Mouse (Mus musculus) liver, adult 2 months (tissue): ENCODE data around the gene Dido1. TPM values are rescaled to one million over a fixed set of nuclear protein-coding genes. Genes with fewer than 3 reads are reported as not detected.
A peak's percentile ranks its signal among the peaks of the same experiment; 100 is the strongest.

Source experiments
- DNase-seq: peaks from one replicate; pipeline ENCODE4 v3.0.0-alpha.2; 2011; ENCODE audit warnings: low read depth, low spot score; ENCODE audit errors: extremely low read depth
- H3K27ac ChIP-seq: fragments of 200-500 bp; replicated peaks from 2 replicates; pipeline ENCODE4 v1.5.1; 2012; ENCODE audit warnings: low read depth, mild to moderate bottlenecking, control low read depth, inconsistent platforms, low read length; ENCODE audit not compliant: insufficient read depth
- H3K27me3 ChIP-seq: fragments of 200-500 bp; 2 replicates; pipeline ENCODE4 v1.6.1; 2012; ENCODE audit warnings: mild to moderate bottlenecking, moderate library complexity, low read length, inconsistent platforms; ENCODE audit not compliant: control insufficient read depth, insufficient read depth
- H3K36me3 ChIP-seq: fragments of 200-500 bp; 2 replicates; pipeline ENCODE4 v1.6.1; 2012; ENCODE audit warnings: low read length, inconsistent platforms; ENCODE audit not compliant: control insufficient read depth, insufficient read depth
- H3K4me1 ChIP-seq: fragments of 200-500 bp; 2 replicates; pipeline ENCODE4 v1.6.1; 2011; ENCODE audit warnings: low read length; ENCODE audit not compliant: control insufficient read depth, insufficient read depth
- H3K4me3 ChIP-seq: fragments of 200-500 bp; 2 replicates; pipeline ENCODE4 v1.5.1; 2011; ENCODE audit warnings: low read depth, mild to moderate bottlenecking, control low read depth, low read length, moderate library complexity; ENCODE audit not compliant: insufficient read depth
- H3K79me2 ChIP-seq: fragments of 200-500 bp; 2 replicates; pipeline ENCODE4 v1.6.1; 2012; ENCODE audit warnings: inconsistent platforms, mild to moderate bottlenecking, low read length, moderate library complexity; ENCODE audit not compliant: control insufficient read depth, insufficient read depth
- H3K9ac ChIP-seq: fragments of 200-500 bp; 2 replicates; pipeline ENCODE4 v1.6.1; 2012; ENCODE audit warnings: low read depth, mild to moderate bottlenecking, control low read depth, inconsistent platforms, low read length
- CTCF ChIP-seq: fragments of 200-500 bp; IDR thresholded peaks from 2 replicates; pipeline ENCODE4 v1.5.1; 2011; ENCODE audit warnings: low read depth, low read length, control low read depth
- POLR2A ChIP-seq: fragments of 200-500 bp; IDR thresholded peaks from 2 replicates; pipeline ENCODE4 v1.6.1; 2011; ENCODE audit warnings: low read length, control low read depth; ENCODE audit not compliant: insufficient read depth; ENCODE audit errors: extremely low read depth
- WGBS: fragments of 180-500 bp; shearing (Covaris S2); methylation state at CpG from one replicate; pipeline ENCODE4 v1.1.7; 2018; 5-methylcytosine and 5-hydroxymethylcytosine counted together
- polyA plus RNA-seq: library from polyadenylated mRNA; depleted of rRNA; stranded (reverse); fragments of >200 nt; gene quantifications from 2 replicates; pipeline ENCODE4 v1.2.3, GENCODE M21; 2012
- total RNA-seq: library from RNA; depleted of rRNA; stranded (reverse); fragments of >200 nt; gene quantifications from 2 replicates; pipeline ENCODE4 v1.2.3, GENCODE M21; 2014

Gene Dido1
- total and polyA plus RNA-seq, 2 experiments, result 10.0 to 27.1 TPM

DNA sequence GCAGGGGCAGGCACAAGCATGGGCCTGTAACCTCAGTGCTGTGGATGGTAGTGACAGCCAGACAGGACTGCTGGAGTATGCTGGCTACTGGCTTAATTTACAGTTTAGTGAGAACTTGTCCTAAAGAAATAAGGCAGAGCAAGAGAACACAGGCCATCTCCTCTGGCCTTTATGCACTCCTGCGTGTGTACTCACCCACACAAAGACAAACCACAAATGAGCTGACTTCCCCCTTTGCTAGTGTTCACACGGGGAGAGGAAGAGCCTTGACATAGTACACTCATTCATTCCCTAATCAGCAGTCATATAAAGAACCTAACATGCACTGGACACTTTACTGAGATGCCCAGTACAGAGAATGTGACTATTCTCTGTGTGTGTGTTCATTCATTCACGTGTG is 4.7 kb downstream of the Dido1 start:
- Histone ChIP-seq H3K4me3 (no peak overlapping the region), H3K27ac (peak overlapping the region; percentile 78), H3K9ac (peak overlapping the region; percentile 44; the same call in 1 of the 2 replicates), H3K79me2 (peaks cover 26% of the 10 kb centered on the region; the same call in 1 of the 2 replicates), H3K27me3 (no peaks in the 10 kb centered on the region), H3K36me3 (no peaks in the 10 kb centered on the region), H3K4me1 (peaks cover 30% of the 10 kb centered on the region)
- WGBS, result 26% methylated on average over 3 of the region's 3 CpGs
- DNase-seq, result no peak
- no peak for TF ChIP-seq CTCF
- no peak for TF ChIP-seq POLR2A

DNA sequence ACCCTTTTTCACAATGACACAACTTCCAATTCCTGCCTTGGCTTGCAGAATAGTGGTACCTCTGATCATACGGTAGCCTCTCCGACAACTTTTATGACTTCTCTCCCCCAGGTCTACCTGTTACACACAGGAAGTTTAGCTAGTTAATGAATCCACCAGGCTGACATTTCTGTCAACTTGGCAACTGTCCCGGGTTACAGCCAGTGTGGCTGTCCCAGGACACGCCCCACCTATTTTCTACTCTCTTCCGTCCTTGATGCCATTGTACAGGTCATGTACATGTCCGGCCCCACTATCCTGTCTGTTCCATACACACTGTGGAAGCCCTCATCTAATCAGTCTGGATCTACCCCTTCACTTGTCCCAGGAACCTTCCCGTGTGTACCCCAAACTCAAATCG is 5.2 kb downstream of the Dido1 start:
- H3K4me1 ChIP-seq, result peaks cover 33% of the 10 kb centered on the region
- TF ChIP-seq POLR2A, result no peak
- no peak for TF ChIP-seq CTCF
- no peaks in the 10 kb centered on the region for H3K27me3 ChIP-seq
- peaks cover 30% of the 10 kb centered on the region; the same call in 1 of the 2 replicates for H3K79me2 ChIP-seq
- H3K27ac ChIP-seq, result peak overlapping the region; percentile 78
- WGBS, result 6% methylated on average over 8 of the region's 8 CpGs
- no peaks in the 10 kb centered on the region for H3K36me3 ChIP-seq
- H3K9ac ChIP-seq, result peak overlapping the region; percentile 44
- no peak overlapping the region for H3K4me3 ChIP-seq
- peak; percentile 89 for DNase-seq

DNA sequence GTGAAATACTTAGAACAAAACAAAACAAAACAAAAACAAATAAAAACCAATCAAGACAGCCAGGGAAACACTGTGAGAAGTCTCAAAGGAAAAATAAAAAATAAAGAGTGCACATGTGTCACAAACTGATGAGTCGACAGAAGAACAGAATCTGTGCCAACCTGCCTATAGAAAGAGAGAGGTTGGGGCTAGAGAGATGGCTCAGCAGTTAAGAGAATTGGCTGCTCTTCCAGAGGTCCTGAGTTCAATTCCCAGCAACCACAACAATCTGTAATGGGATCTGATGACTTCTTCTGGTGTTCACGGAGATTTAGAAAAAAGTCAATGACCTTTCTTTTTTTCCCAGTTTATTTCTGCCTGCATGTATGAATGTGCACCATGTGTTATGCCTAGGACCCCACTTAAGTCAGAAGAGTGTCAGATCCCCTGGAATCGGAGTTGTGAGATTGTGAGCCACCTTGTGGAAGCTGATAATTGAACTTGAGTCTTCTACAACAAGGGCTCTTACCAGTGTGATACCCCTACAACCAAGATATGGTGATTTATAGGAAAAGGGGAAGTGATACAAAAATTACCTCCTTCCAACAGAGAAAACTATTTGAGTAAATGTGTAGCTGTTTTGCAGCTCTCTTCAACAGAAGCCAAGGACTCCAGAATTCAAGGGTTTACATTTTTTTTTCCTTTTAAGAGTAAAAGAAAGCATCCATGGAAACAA is 6.0 kb downstream of the Dido1 start:
- H3K36me3 ChIP-seq, result no peaks in the 10 kb centered on the region
- TF ChIP-seq CTCF (no peak), POLR2A (no peak)
- 54% methylated on average over 3 of the region's 3 CpGs for WGBS
- peaks cover 28% of the 10 kb centered on the region; the same call in 1 of the 2 replicates for H3K79me2 ChIP-seq
- H3K27me3 ChIP-seq, result no peaks in the 10 kb centered on the region
- peaks cover 39% of the 10 kb centered on the region for H3K4me1 ChIP-seq
- no peak for DNase-seq
- H3K9ac ChIP-seq, result no peak overlapping the region
- no peak overlapping the region for H3K4me3 ChIP-seq
- H3K27ac ChIP-seq, result peak overlapping the region; percentile 78

DNA sequence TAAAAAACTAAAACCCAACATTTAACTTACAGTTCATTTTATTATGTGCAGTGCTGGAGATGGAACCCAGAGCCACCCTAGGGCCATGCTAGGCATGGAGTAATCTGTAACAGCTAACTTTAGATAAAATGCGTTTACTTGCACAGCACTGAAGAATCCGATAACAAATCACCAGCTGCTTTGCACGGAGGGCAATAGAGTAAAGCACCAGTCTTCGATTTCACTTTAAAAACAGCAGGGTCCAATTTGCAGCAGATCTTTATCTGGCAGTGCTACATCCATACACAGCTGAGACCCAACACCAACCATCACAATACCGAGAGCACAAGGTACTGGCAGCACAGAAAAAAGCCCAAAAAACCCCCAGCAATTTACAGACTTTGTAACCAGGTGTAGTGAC is 6.6 kb downstream of the Dido1 start:
- Histone ChIP-seq H3K27me3 (no peaks in the 10 kb centered on the region), H3K9ac (no peak overlapping the region), H3K4me1 (peaks cover 39% of the 10 kb centered on the region), H3K36me3 (no peaks in the 10 kb centered on the region), H3K4me3 (no peak overlapping the region), H3K27ac (peak overlapping the region; percentile 34; the same call in 1 of the 2 replicates), H3K79me2 (peaks cover 28% of the 10 kb centered on the region; the same call in 1 of the 2 replicates)
- no peak for DNase-seq
- 63% methylated on average over 5 of the region's 5 CpGs for WGBS
- TF ChIP-seq CTCF, result no peak
- TF ChIP-seq POLR2A, result no peak

DNA sequence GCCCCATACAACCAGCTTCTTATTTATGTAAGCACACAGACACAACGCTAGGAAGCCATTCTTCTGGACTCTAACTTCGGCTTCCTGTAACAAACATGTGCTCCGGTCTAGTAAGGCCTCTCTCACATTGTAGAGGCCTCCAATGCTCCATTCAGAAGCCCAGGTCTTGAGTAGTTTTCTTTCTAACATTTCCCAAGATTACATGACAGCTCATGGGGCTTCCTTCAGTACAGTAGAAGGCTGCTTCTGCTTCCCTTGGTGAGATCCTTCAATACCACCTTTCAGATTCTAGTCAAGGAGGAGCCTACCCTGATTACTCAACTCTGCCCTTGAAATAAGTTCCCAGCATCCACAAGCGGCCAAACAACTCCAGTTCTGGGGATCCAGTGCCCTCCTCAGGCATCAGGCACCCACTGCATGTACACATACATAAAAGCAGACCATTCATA is 7.1 kb downstream of the Dido1 start:
- peaks cover 43% of the 10 kb centered on the region for H3K4me1 ChIP-seq
- 15% methylated on average over 4 of the region's 4 CpGs for WGBS
- DNase-seq, result peak; percentile 57
- H3K4me3 ChIP-seq, result peak overlapping the region; percentile 21
- no peak for TF ChIP-seq POLR2A
- TF ChIP-seq CTCF, result peak; percentile 41; the same call in 1 of the 2 replicates
- H3K36me3 ChIP-seq, result no peaks in the 10 kb centered on the region
- peaks cover 30% of the 10 kb centered on the region; the same call in 1 of the 2 replicates for H3K79me2 ChIP-seq
- H3K27ac ChIP-seq, result peak overlapping the region; percentile 95
- no peaks in the 10 kb centered on the region for H3K27me3 ChIP-seq
- peak overlapping the region; percentile 97 for H3K9ac ChIP-seq
